Mouse (Mus musculus) olfactory bulb, adult 2 months (tissue): ENCODE measurements around the gene Heca.

Source experiments
- CTCF ChIP-seq: fragments of 200-500 bp; IDR thresholded peaks from 2 replicates; pipeline ENCODE4 v1.5.1; 2012; ENCODE audit warnings: low read depth, mild to moderate bottlenecking, low read length, moderate library complexity; ENCODE audit not compliant: insufficient read depth
- POLR2A ChIP-seq: fragments of 200-500 bp; IDR thresholded peaks from 2 replicates; pipeline ENCODE4 v1.6.1; 2012; ENCODE audit warnings: mild to moderate bottlenecking, low read depth, low read length, moderate library complexity; ENCODE audit not compliant: insufficient read depth

DNA sequence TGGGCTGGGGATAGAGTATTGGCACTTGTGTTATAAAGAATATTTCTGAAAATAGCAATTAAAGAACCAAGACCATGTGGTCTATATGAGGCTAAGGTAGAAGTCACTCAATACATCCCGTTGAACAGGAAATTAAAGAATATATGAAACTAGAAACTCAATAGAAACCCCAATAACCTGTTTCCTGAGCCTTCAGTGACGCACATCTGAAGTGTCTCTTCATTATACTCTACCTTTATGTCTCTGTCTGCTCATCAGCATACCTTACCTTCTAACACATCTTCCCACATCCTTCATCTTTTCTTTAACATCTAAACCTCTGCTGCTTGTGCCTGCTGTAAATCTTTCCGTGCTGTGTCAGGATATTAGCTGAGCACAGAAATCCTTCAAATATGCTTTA is 67.8 kb downstream of the Heca start:
- TF ChIP-seq POLR2A (no peak), CTCF (no peak)
